Mouse (Mus musculus) neural tube, embryonic 15.5 days (tissue): ENCODE results near the gene Jak2. TPM values are rescaled to one million over a fixed set of nuclear protein-coding genes. Genes with fewer than 3 reads are reported as not detected.
A peak's percentile ranks its signal among the peaks of the same experiment; 100 is the strongest.

Experiments used
- ATAC-seq: fragments of 200-750 bp; cut with Nextera tagmentation; 2 replicates; pipeline ENCODE4 v1.8.0; 2017; ENCODE audit warnings: mild to moderate bottlenecking, moderate TSS enrichment, moderate library complexity; ENCODE audit not compliant: low FRiP score
- H3K27ac ChIP-seq: fragments of 300-500 bp; sonication (generic); replicated peaks from 2 replicates; pipeline ENCODE4 v1.5.1; 2015; ENCODE audit warnings: mild to moderate bottlenecking, inconsistent platforms
- H3K27me3 ChIP-seq: fragments of 300-500 bp; sonication (generic); replicated peaks from 2 replicates; pipeline ENCODE4 v1.6.1; 2015; ENCODE audit warnings: inconsistent platforms
- H3K36me3 ChIP-seq: fragments of 300-500 bp; sonication (generic); 2 replicates; pipeline ENCODE4 v1.6.1; 2015; ENCODE audit warnings: inconsistent platforms
- H3K4me1 ChIP-seq: fragments of 300-500 bp; sonication (generic); 2 replicates; pipeline ENCODE4 v1.6.1; 2015; ENCODE audit warnings: inconsistent platforms
- H3K4me2 ChIP-seq: fragments of 300-500 bp; sonication (generic); 2 replicates; pipeline ENCODE4 v1.6.1; 2015; ENCODE audit warnings: inconsistent platforms, mild to moderate bottlenecking, moderate library complexity
- H3K4me3 ChIP-seq: fragments of 300-500 bp; sonication (generic); replicated peaks from 2 replicates; pipeline ENCODE4 v1.5.1; 2015; ENCODE audit warnings: mild to moderate bottlenecking, inconsistent platforms
- H3K9ac ChIP-seq: fragments of 300-500 bp; sonication (generic); replicated peaks from 2 replicates; pipeline ENCODE4 v1.6.1; 2015; ENCODE audit warnings: mild to moderate bottlenecking, inconsistent platforms
- H3K9me3 ChIP-seq: fragments of 300-500 bp; sonication (generic); replicated peaks from 2 replicates; pipeline ENCODE4 v1.6.1; 2016; ENCODE audit warnings: inconsistent platforms
- WGBS: fragments of 180-500 bp; shearing (Covaris S2); methylation state at CpG from one replicate; pipeline ENCODE4 v1.1.7; 2015; ENCODE audit warnings: mixed read lengths; 5-methylcytosine and 5-hydroxymethylcytosine counted together
- polyA plus RNA-seq: library from polyadenylated mRNA; unstranded; fragments of >200 nt; fragmentation: Nextera tagmentation; extraction: Ambion mirVana; gene quantifications from 2 replicates; pipeline ENCODE4 v1.2.1, GENCODE M21; 2015

Gene Jak2
- polyA plus RNA-seq: 10.9 and 11.9 TPM in 2 replicates

GRCm38 (mm10) chr19:29251191-29251957 lies at the start of gene Jak2:
TSS of gene Jak2 (plus strand) at chr19:29251828.
- WGBS: under 1% methylated on average over 57 of the region's 114 CpGs
- Histone ChIP-seq H3K27me3 (no peaks in the 10 kb centered on the region), H3K9me3 (no peaks in the 10 kb centered on the region), H3K9ac (peak within 1 kb of the TSS; percentile 100), H3K27ac (peak within 1 kb of the TSS; percentile 97), H3K36me3 (no peaks in the 10 kb centered on the region), H3K4me1 (peaks cover 49% of the 10 kb centered on the region), H3K4me2 (peak within 1 kb of the TSS; percentile 82), H3K4me3 (peak within 1 kb of the TSS; percentile 76)
- ATAC-seq: peak; percentile 93

- Histone ChIP-seq H3K9ac (no peak overlapping the region), H3K27me3 (no peaks in the 10 kb centered on the region), H3K4me1 (no peaks in the 10 kb centered on the region), H3K27ac (no peak overlapping the region), H3K9me3 (no peaks in the 10 kb centered on the region), H3K4me2 (no peak overlapping the region), H3K4me3 (no peak overlapping the region), H3K36me3 (no peaks in the 10 kb centered on the region)
- ATAC-seq: no peak
- WGBS: 62% methylated on average over 2 of the region's 2 CpGs
These were observed 48.3 kb upstream of the Jak2 start for GRCm38 (mm10) chr19:29203337-29203736.

GRCm38 (mm10) chr19:29204583-29204982 lies 47.0 kb upstream of the Jak2 start:
- WGBS: 81% methylated on average over 4 of the region's 4 CpGs
- Histone ChIP-seq H3K4me2 (no peak overlapping the region), H3K27ac (no peak overlapping the region), H3K27me3 (no peaks in the 10 kb centered on the region), H3K9ac (no peak overlapping the region), H3K4me1 (no peaks in the 10 kb centered on the region), H3K9me3 (no peaks in the 10 kb centered on the region), H3K36me3 (no peaks in the 10 kb centered on the region), H3K4me3 (no peak overlapping the region)
- no peak for ATAC-seq

- H3K27ac ChIP-seq: no peak overlapping the region
- no peaks in the 10 kb centered on the region for H3K27me3 ChIP-seq
- H3K36me3 ChIP-seq: no peaks in the 10 kb centered on the region
- no peaks in the 10 kb centered on the region for H3K9me3 ChIP-seq
- WGBS: 75% methylated on average over 2 of the region's 2 CpGs
- H3K4me2 ChIP-seq: no peak overlapping the region
- H3K4me3 ChIP-seq: no peak overlapping the region
- H3K9ac ChIP-seq: no peak overlapping the region
- no peak for ATAC-seq
- H3K4me1 ChIP-seq: no peaks in the 10 kb centered on the region
These were observed 46.4 kb upstream of the Jak2 start for GRCm38 (mm10) chr19:29205267-29205666.

- Histone ChIP-seq H3K36me3 (no peaks in the 10 kb centered on the region), H3K4me1 (no peaks in the 10 kb centered on the region), H3K9ac (no peak overlapping the region), H3K27me3 (no peaks in the 10 kb centered on the region), H3K27ac (no peak overlapping the region), H3K4me2 (no peak overlapping the region), H3K4me3 (no peak overlapping the region), H3K9me3 (no peaks in the 10 kb centered on the region)
- 88% methylated on average over 7 of the region's 7 CpGs for WGBS
- no peak for ATAC-seq
These were observed 41.7 kb upstream of the Jak2 start for GRCm38 (mm10) chr19:29209898-29210297.

- WGBS: 95% methylated on average over 9 of the region's 9 CpGs
- H3K27ac ChIP-seq: no peak overlapping the region
- no peaks in the 10 kb centered on the region for H3K27me3 ChIP-seq
- no peak overlapping the region for H3K4me2 ChIP-seq
- no peak for ATAC-seq
- H3K36me3 ChIP-seq: no peaks in the 10 kb centered on the region
- H3K4me1 ChIP-seq: no peaks in the 10 kb centered on the region
- no peak overlapping the region for H3K4me3 ChIP-seq
- H3K9ac ChIP-seq: no peak overlapping the region
- H3K9me3 ChIP-seq: no peaks in the 10 kb centered on the region
These were observed 41.3 kb upstream of the Jak2 start for GRCm38 (mm10) chr19:29210319-29210718.

GRCm38 (mm10) chr19:29215811-29216509 lies 35.7 kb upstream of the Jak2 start:
- ATAC-seq: no peak
- H3K9ac ChIP-seq: no peak overlapping the region

GRCm38 (mm10) chr19:29221867-29222266 lies 29.8 kb upstream of the Jak2 start:
- ATAC-seq: no peak
- H3K4me2 ChIP-seq: no peak overlapping the region
- H3K27me3 ChIP-seq: no peaks in the 10 kb centered on the region
- H3K36me3 ChIP-seq: no peaks in the 10 kb centered on the region
- H3K9ac ChIP-seq: no peak overlapping the region
- H3K9me3 ChIP-seq: no peaks in the 10 kb centered on the region
- H3K27ac ChIP-seq: no peak overlapping the region
- WGBS: 80% methylated on average over 4 of the region's 4 CpGs
- H3K4me3 ChIP-seq: no peak overlapping the region
- H3K4me1 ChIP-seq: no peaks in the 10 kb centered on the region

More at GRCm38 (mm10) chr19:29215811-29216509, 35.7 kb upstream of the Jak2 start:
- Histone ChIP-seq H3K36me3 (no peaks in the 10 kb centered on the region), H3K27ac (no peak overlapping the region), H3K9me3 (no peaks in the 10 kb centered on the region), H3K4me2 (no peak overlapping the region), H3K27me3 (no peaks in the 10 kb centered on the region), H3K4me3 (no peak overlapping the region), H3K4me1 (no peaks in the 10 kb centered on the region)
- 46% methylated on average over 8 of the region's 8 CpGs for WGBS

- no peak overlapping the region for H3K27ac ChIP-seq
- H3K9me3 ChIP-seq: no peaks in the 10 kb centered on the region
- H3K4me1 ChIP-seq: no peaks in the 10 kb centered on the region
- no peak overlapping the region for H3K9ac ChIP-seq
- no peak overlapping the region for H3K4me3 ChIP-seq
- no peaks in the 10 kb centered on the region for H3K36me3 ChIP-seq
- no peaks in the 10 kb centered on the region for H3K27me3 ChIP-seq
- H3K4me2 ChIP-seq: no peak overlapping the region
- ATAC-seq: no peak
These were observed 26.7 kb upstream of the Jak2 start for GRCm38 (mm10) chr19:29224968-29225367.

GRCm38 (mm10) chr19:29226996-29227395 lies 24.6 kb upstream of the Jak2 start:
- WGBS: 63% methylated on average over 1 of the region's 1 CpGs
- H3K4me1 ChIP-seq: no peaks in the 10 kb centered on the region
- H3K9ac ChIP-seq: no peak overlapping the region
- no peaks in the 10 kb centered on the region for H3K27me3 ChIP-seq
- no peak for ATAC-seq
- H3K9me3 ChIP-seq: no peaks in the 10 kb centered on the region
- no peak overlapping the region for H3K27ac ChIP-seq
- H3K4me2 ChIP-seq: no peak overlapping the region
- no peak overlapping the region for H3K4me3 ChIP-seq
- no peaks in the 10 kb centered on the region for H3K36me3 ChIP-seq

- 77% methylated on average over 9 of the region's 9 CpGs for WGBS
- Histone ChIP-seq H3K4me1 (no peaks in the 10 kb centered on the region), H3K9me3 (no peaks in the 10 kb centered on the region), H3K36me3 (no peaks in the 10 kb centered on the region), H3K4me3 (no peak overlapping the region), H3K27ac (no peak overlapping the region), H3K9ac (no peak overlapping the region), H3K27me3 (no peaks in the 10 kb centered on the region), H3K4me2 (no peak overlapping the region)
- ATAC-seq: no peak
These were observed 23.6 kb upstream of the Jak2 start for GRCm38 (mm10) chr19:29227941-29228590.

- ATAC-seq: no peak
- WGBS: 76% methylated on average over 2 of the region's 2 CpGs
These were observed 22.6 kb upstream of the Jak2 start for GRCm38 (mm10) chr19:29228989-29229388.

More at GRCm38 (mm10) chr19:29228989-29229388, 22.6 kb upstream of the Jak2 start:
- H3K4me2 ChIP-seq: no peak overlapping the region
- H3K4me1 ChIP-seq: no peaks in the 10 kb centered on the region
- H3K4me3 ChIP-seq: no peak overlapping the region
- H3K36me3 ChIP-seq: no peaks in the 10 kb centered on the region
- no peak overlapping the region for H3K27ac ChIP-seq
- H3K9me3 ChIP-seq: no peaks in the 10 kb centered on the region
- no peaks in the 10 kb centered on the region for H3K27me3 ChIP-seq
- no peak overlapping the region for H3K9ac ChIP-seq
